Mouse (Mus musculus) myocyte (in vitro differentiated cells): ENCODE measurements around the gene Zbtb20. TPM values are rescaled to one million over a fixed set of nuclear protein-coding genes. Genes with fewer than 3 reads are reported as not detected.

Experiments used
- H3K27me3 ChIP-seq: one replicate; pipeline ENCODE4 v1.6.1; 2011; ENCODE audit not compliant: control insufficient read depth, insufficient read depth, insufficient read length
- H3K36me3 ChIP-seq: one replicate; pipeline ENCODE4 v1.6.1; 2011; ENCODE audit not compliant: control insufficient read depth, insufficient read depth
- H3K4me2 ChIP-seq: one replicate; pipeline ENCODE4 v1.6.1; 2011; ENCODE audit warnings: low read depth, control low read depth
- H3K4me3 ChIP-seq: one replicate; pipeline ENCODE4 v1.5.1; 2011; ENCODE audit warnings: mild to moderate bottlenecking, control low read depth, moderate library complexity
- H3K79me2 ChIP-seq: one replicate; pipeline ENCODE4 v1.6.1; 2011; ENCODE audit not compliant: control insufficient read depth, insufficient read depth
- H3ac ChIP-seq: one replicate; pipeline ENCODE4 v1.6.1; 2011; ENCODE audit not compliant: control insufficient read depth, insufficient read length
- CEBPB ChIP-seq: IDR thresholded peaks from 2 replicates; pipeline ENCODE4 v1.6.1; 2011; ENCODE audit warnings: mild to moderate bottlenecking, moderate library complexity; ENCODE audit not compliant: poor library complexity, insufficient read depth, severe bottlenecking
- E2F4 ChIP-seq: IDR thresholded peaks from one replicate; pipeline ENCODE4 v1.6.1; 2011; ENCODE audit warnings: mild to moderate bottlenecking, control low read depth, moderate library complexity; ENCODE audit not compliant: insufficient read depth
- MAX ChIP-seq: IDR thresholded peaks from one replicate; pipeline ENCODE4 v1.6.1; 2011; ENCODE audit warnings: low read depth, mild to moderate bottlenecking, control low read depth
- MYOD1 ChIP-seq, 3 experiments: IDR thresholded peaks; one replicate each; pipeline ENCODE4 v1.6.1; 2011; ENCODE audit warnings: control low read depth in 2 of 3, low read depth in 2 of 3, mild to moderate bottlenecking in 2 of 3, moderate library complexity in 1 of 3; ENCODE audit not compliant: insufficient read length in 2 of 3, control insufficient read depth in 1 of 3
- MYOG ChIP-seq, 3 experiments: IDR thresholded peaks; one replicate each; pipeline ENCODE4 v1.6.1; 2011; ENCODE audit warnings: control low read depth in 2 of 3, low read depth in 2 of 3, mild to moderate bottlenecking in 2 of 3; ENCODE audit not compliant: insufficient read length in 2 of 3, control insufficient read depth in 1 of 3, insufficient read depth in 1 of 3
- POLR2A ChIP-seq: IDR thresholded peaks from one replicate; pipeline ENCODE4 v1.6.1; 2011; ENCODE audit warnings: low read depth, mild to moderate bottlenecking, control low read depth, moderate library complexity; ENCODE audit not compliant: insufficient read length
- POLR2AphosphoS2 ChIP-seq: IDR thresholded peaks from one replicate; pipeline ENCODE4 v1.6.1; 2011; ENCODE audit warnings: low read depth, control low read depth; ENCODE audit not compliant: insufficient read length
- REST ChIP-seq: IDR thresholded peaks from one replicate; pipeline ENCODE4 v1.6.1; 2011; ENCODE audit warnings: mild to moderate bottlenecking, control low read depth, moderate library complexity; ENCODE audit not compliant: insufficient read depth, insufficient read length
- SRF ChIP-seq: IDR thresholded peaks from one replicate; pipeline ENCODE4 v1.6.1; 2011; ENCODE audit warnings: low read depth; ENCODE audit not compliant: control insufficient read depth, insufficient read length
- TCF12 ChIP-seq: IDR thresholded peaks from one replicate; pipeline ENCODE4 v1.6.1; 2011; ENCODE audit warnings: mild to moderate bottlenecking, control low read depth; ENCODE audit not compliant: poor library complexity, insufficient read depth, severe bottlenecking
- TCF3 ChIP-seq: IDR thresholded peaks from one replicate; pipeline ENCODE4 v1.6.1; 2011; ENCODE audit warnings: low read depth, control low read depth; ENCODE audit not compliant: insufficient read length
- USF1 ChIP-seq: IDR thresholded peaks from one replicate; pipeline ENCODE4 v1.6.1; 2011; ENCODE audit warnings: low read depth, mild to moderate bottlenecking, control low read depth, moderate library complexity
- polyA plus RNA-seq: library from polyadenylated mRNA; unstranded; fragments of >200 nt; fragmentation: generic; extraction: Trizol; gene quantifications from one replicate; pipeline ENCODE4 v1.2.1, GENCODE M21; 2012; ENCODE audit warnings: missing spikeins

The Zbtb20 gene
- polyA plus RNA-seq, 1 experiment: 5.0 TPM

DNA sequence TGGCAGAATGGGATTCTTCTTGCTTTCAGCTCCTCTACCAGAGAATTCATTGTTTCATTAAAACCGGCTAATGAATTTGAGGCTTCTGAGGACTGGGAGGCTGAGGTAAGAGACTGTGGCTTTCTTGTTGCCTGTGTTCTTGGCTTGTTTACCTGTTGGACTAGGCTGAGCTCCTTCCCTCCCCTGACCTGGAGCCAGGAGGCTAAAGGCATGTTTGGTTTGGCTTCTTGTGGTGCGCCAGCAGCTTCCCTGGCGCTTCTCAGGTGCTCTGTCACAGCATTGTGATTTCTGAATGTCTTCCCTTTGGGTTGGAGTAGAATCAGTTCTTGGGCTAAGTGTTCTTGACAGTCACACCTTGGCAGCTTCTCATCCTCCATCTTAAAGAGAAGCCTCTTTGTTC is 171.0 kb downstream of the Zbtb20 start:
- TF ChIP-seq MYOG (IDR thresholded peaks at IDR 0.05; ENCODE audit: control insufficient read depth in 1 of 3, insufficient read depth in 1 of 3, insufficient read length in 2 of 3, low read depth in 2 of 3) (no peak), REST (no peak), USF1 (no peak), POLR2A (no peak)
- no peak overlapping the region for H3K4me3 ChIP-seq
- no peaks in the 10 kb centered on the region for H3K36me3 ChIP-seq
- no peaks in the 10 kb centered on the region for H3K79me2 ChIP-seq
- H3ac ChIP-seq: no peak overlapping the region
- H3K27me3 ChIP-seq: no peaks in the 10 kb centered on the region
- H3K4me2 ChIP-seq: no peak overlapping the region

DNA sequence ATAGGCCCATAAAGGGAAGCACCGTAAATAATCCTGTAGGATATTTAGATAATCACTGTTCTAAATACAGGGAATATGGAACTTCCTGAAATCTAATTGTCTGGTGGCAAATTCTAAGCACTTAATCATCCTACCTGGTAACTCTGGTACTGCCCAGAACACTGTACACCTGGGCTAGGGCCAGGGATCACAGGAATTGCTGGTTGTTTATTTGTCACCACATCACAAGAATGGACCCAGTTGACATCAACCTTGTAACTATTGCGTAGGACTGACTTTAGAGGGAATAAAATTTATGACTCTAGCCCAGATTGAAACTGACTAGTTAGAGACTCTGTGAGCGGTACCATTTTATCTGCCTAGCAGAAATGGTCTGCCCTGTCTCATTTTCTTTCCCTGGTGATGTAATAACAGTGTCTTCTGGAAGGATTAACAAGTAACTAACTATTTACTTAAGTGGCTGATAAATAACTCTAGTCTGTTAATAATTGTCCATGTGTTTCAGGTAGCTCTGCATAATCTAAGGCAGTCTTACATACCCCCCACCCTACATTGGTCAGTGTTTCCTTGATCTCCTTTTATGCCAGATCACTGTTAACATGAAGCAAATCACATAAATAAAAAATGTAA is 194.1 kb downstream of the Zbtb20 start:
- Histone ChIP-seq H3K27me3 (no peaks in the 10 kb centered on the region), H3K4me3 (no peak overlapping the region), H3K36me3 (no peaks in the 10 kb centered on the region), H3K79me2 (no peaks in the 10 kb centered on the region), H3K4me2 (no peak overlapping the region), H3ac (no peak overlapping the region)
- TF ChIP-seq REST (no peak), MYOD1 (IDR thresholded peaks at IDR 0.05; ENCODE audit: control insufficient read depth in 1 of 3, insufficient read length in 2 of 3, low read depth in 2 of 3) (no peak), CEBPB (no peak), POLR2AphosphoS2 (no peak), SRF (no peak), TCF3 (no peak)

DNA sequence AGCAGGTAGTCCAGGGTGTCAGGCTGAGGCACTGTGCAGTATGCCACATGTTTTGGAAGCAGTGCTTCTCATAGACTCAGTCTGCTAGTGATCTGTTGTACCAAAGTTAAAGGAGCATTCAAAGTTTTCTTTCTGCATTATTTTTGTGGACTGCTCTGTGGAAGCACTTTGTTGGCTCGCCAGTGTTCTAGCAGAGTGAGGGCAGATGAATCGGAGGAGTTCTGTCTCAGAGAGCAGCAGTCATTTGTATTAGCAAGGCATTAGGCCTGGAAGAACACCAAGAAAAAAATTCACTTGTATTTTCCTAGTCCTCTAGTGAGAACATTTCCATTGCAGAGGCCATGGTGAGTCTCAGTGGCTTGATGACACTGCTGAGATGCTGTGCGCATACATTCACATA is 196.2 kb downstream of the Zbtb20 start:
- no peaks in the 10 kb centered on the region for H3K27me3 ChIP-seq
- H3K79me2 ChIP-seq: no peaks in the 10 kb centered on the region
- no peak overlapping the region for H3K4me3 ChIP-seq
- TF ChIP-seq CEBPB: no peak
- TF ChIP-seq SRF: no peak
- TF ChIP-seq E2F4: no peak
- no peak for TF ChIP-seq USF1
- no peak for TF ChIP-seq TCF3
- no peak for TF ChIP-seq MYOD1 (IDR thresholded peaks at IDR 0.05; ENCODE audit: control insufficient read depth in 1 of 3, insufficient read length in 2 of 3, low read depth in 2 of 3)
- TF ChIP-seq POLR2AphosphoS2: no peak
- no peak for TF ChIP-seq REST
- TF ChIP-seq TCF12: no peak
- no peak for TF ChIP-seq POLR2A
- TF ChIP-seq MYOG (IDR thresholded peaks at IDR 0.05; ENCODE audit: control insufficient read depth in 1 of 3, insufficient read depth in 1 of 3, insufficient read length in 2 of 3, low read depth in 2 of 3): no peak
- no peak for TF ChIP-seq MAX
- no peak overlapping the region for H3ac ChIP-seq
- H3K4me2 ChIP-seq: no peak overlapping the region
- no peaks in the 10 kb centered on the region for H3K36me3 ChIP-seq

DNA sequence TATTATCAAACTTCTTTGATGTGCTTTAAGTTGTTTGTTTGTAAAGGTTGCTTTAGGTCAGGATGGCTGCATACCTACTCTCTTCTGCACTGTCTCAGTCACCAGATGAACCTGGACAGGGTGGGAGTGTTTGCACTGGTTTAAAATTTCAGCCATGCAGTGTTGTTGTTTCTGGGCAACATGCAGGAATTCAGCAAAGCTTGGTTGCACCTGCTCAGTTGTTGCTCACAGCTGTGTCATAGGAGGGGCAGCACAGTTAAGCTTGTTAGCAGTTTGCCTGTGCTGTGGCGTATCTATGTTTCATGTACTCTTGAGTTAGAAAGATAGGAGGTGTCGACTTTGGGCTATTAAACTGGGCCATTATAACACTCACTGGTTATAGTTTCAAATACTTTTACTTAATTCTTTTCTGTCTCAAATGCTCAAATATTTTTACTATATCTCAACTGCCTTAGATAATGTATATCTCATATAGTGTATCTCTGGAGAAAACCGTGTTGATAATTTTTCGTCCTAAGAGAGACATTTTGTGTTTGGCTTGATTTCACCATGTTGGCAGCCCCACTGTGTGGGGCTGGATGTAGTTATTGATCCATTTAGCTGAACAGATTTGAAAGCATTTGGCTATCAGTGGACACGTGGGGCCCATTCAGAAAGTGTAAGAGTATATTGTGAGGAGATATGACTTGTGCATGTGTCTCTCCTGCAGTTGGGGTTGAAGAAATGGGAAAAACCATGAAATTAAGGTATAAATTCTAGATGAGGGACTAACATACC is 197.3 kb downstream of the Zbtb20 start:
- Histone ChIP-seq H3K79me2 (no peaks in the 10 kb centered on the region), H3K27me3 (no peaks in the 10 kb centered on the region), H3K4me2 (peak overlapping the region; percentile 30), H3K36me3 (no peaks in the 10 kb centered on the region), H3K4me3 (no peak overlapping the region), H3ac (no peak overlapping the region)
- peak; percentile 8 for TF ChIP-seq TCF3
- TF ChIP-seq REST: no peak
- peak in 2 of 3 experiments; percentile 67 to 85 for TF ChIP-seq MYOD1 (IDR thresholded peaks at IDR 0.05; ENCODE audit: control insufficient read depth in 1 of 3, insufficient read length in 2 of 3, low read depth in 2 of 3)
- TF ChIP-seq TCF12: peak; percentile 22
- peak in 2 of 3 experiments; percentile 61 to 78 for TF ChIP-seq MYOG (IDR thresholded peaks at IDR 0.05; ENCODE audit: control insufficient read depth in 1 of 3, insufficient read depth in 1 of 3, insufficient read length in 2 of 3, low read depth in 2 of 3)
- no peak for TF ChIP-seq POLR2AphosphoS2

DNA sequence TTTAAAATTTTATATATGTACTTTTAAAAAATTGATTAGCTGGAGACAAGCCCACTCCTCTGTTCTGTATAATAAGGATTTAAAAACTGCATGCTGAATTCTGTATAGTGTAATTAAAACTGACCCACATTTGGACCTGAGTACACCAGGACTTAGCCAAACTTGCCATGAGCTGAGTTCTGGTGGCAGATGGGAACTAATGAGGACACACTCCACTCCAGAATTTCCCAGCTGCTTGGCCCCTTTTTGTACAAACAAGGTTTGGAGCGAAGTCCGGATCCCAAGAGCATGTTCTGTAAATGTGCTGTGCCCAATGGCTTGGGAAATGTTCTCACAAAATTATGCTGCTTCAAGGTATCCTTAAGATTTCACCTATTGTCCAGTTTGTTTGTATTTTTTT is 204.7 kb downstream of the Zbtb20 start:
- no peaks in the 10 kb centered on the region for H3K27me3 ChIP-seq
- no peak overlapping the region for H3K4me3 ChIP-seq
- TF ChIP-seq MAX (no peak), E2F4 (no peak), USF1 (no peak), CEBPB (no peak), TCF3 (no peak)
- no peak overlapping the region for H3K4me2 ChIP-seq
- no peaks in the 10 kb centered on the region for H3K36me3 ChIP-seq
- H3K79me2 ChIP-seq: no peaks in the 10 kb centered on the region
- H3ac ChIP-seq: no peak overlapping the region
